Mouse (Mus musculus) left cerebral cortex, adult 6 months (tissue): ENCODE data around the gene Klhdc8b. TPM values are rescaled to one million over a fixed set of nuclear protein-coding genes. Genes with fewer than 3 reads are reported as not detected.

Experiments
- long read RNA-seq, 2 experiments: library from polyadenylated mRNA; unstranded; transcript quantifications; one replicate each; pipeline ENCODE4 v2.0.0; 2019 to 2020
- polyA plus RNA-seq: library from polyadenylated mRNA; unstranded; fragments of <200 nt; fragmentation: Nextera tagmentation; gene quantifications from 2 replicates; pipeline ENCODE4 v1.2.3, GENCODE M21; 2021

Gene Klhdc8b
- polyA plus RNA-seq, result 17.6 and 22.8 TPM in 2 replicates
- long read RNA-seq, experiment 1, transcript Klhdc8b-201 (6 exons, 1,897 nt), result major isoform, 83 of 102 reads
- long read RNA-seq, experiment 1, partial matches to known transcripts, result 9 of 102 reads
- long read RNA-seq, experiment 1, other reads (novel, unspliced or antisense), result 9 of 102 reads
- long read RNA-seq, experiment 2, transcript Klhdc8b-201 (6 exons, 1,897 nt), result major isoform, 11 of 15 reads
- long read RNA-seq, experiment 2, partial matches to known transcripts, result 4 of 15 reads
- long read RNA-seq, experiment 2, other reads (novel, unspliced or antisense), result 0 of 15 reads

DNA sequence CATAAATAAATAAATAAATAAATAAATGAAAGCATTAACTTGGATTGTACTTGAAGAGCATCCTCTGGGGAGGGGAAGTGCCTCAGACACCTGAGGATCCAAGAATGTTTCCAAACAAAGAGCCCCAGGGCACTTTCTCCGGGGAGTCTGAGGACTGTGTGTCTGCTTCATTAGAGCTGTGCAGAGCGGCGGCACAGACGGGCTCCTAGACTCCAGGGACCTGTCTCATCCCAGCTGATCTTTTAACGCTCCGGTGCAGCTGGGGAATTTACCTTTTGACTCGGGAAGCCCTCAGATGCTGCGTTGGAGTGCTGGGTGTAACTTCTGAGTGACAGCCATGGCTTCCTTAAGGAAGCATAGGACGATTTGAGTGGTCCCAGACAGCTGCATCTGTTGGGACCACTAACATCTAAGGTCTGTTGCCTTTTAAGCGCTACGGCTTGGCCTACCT lies at the start of gene Klhdc8b:
Gene Klhdc8b (minus strand): TSS at position 401 of the 451 bp plus-strand sequence.

GRCm38 (mm10) chr9:108507619-108508434 lies 46.4 kb upstream of the Klhdc8b start, which contains the start of gene Qars:
Gene Qars, plus strand, starts transcription at chr9:108507706.

GRCm38 (mm10) chr9:108490559-108491285 lies 29.3 kb upstream of the Klhdc8b start, which contains the start of gene Usp19:
Gene Usp19, plus strand, starts transcription at chr9:108490602.

DNA sequence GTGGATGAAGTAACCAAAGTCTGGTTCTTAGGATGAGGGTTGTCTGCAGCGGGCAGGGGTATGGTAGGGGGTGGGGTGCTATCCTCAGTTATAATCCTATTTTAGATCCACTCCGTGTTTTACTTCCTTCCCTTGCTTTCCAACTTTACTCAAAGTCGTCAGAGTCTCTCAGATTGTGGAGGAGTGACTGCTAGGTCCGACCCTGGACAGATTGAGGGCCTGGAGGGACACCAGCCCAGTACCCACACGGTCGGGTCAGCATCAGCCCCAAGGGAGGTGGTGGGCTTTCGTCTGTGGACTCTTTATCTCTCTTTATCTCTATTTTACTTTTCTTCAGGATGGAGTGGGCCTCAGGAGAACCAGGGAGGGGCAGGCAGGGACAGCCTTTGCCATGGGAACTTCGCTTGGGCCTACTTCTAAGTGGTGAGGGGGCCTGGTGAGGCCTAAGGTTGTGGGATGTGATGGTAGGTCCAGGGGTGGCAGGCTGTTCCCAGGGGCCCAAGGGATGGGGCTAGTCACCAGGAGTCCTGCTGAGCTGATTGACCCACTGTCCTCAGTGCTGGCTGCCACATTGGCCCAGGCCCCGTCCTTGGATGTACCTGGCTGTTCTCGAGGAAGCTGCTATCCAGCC lies 18.5 kb upstream of the Klhdc8b start, which contains the start of gene Lamb2:
Gene Lamb2 (plus strand): TSS at position 16 of the 631 bp plus-strand sequence.

GRCm38 (mm10) chr9:108460319-108461178 lies 832 bp downstream of the Klhdc8b start, which contains the start of gene Ccdc71:
Gene Ccdc71, plus strand, starts transcription at chr9:108460527.

DNA sequence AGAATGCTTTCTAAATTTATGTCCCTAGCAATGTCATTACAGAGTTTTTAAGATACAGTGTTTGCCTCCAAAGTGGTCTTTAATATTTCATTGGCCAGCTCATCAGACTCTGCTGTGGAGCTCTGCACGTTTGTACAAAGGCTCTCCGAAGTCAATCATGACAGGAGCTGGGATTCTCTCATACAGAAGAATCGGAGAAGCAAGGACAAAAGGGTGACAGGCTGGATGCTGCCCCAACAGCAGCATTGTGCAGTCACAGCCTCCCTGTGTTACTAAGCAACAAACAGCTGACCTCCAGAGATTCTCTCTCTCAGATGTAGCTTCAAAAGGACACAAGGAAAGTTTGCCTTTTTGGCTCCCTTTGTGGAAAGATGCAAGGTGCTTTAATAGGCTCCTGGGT lies 25.2 kb downstream of the Klhdc8b start, which contains the start of gene BC048562:
Gene BC048562 (plus strand): TSS at position 301 of the 400 bp plus-strand sequence.

DNA sequence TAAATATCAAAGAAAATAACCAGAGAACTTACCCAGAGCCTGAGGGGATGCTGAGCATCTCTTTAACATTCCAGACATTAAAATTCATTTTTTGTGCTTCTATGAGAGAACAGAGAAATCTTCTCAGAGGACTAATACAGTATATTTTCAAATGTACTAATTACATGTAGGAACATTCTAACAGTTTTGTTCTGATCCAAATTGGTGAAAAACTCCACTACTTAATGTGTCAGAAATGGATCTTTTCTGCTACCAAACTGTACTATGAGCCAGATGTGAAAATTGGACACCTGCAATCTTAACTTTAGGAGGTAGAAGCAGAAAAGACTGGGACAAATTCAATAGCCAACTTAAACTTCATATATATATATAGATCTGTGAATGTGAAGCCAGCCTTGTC lies 33.0 kb downstream of the Klhdc8b start, which contains the start of gene Ccdc36:
Gene Ccdc36 (minus strand): TSS at position 101 of the 400 bp plus-strand sequence.

Other genes with a start within 250 kb of the Klhdc8b start
- 29.7 and 39.5 TPM in 2 replicates for gene Dag1, start 197.6 kb downstream of the Klhdc8b start, polyA plus RNA-seq
- gene Nicn1, start 171.2 kb downstream of the Klhdc8b start, polyA plus RNA-seq, result 108 and 150 TPM in 2 replicates
- gene Amt, start 164.7 kb downstream of the Klhdc8b start, polyA plus RNA-seq, result 40.1 and 51.1 TPM in 2 replicates
- 152 and 166 TPM in 2 replicates for gene Rhoa, start 155.5 kb downstream of the Klhdc8b start, polyA plus RNA-seq
- gene Tcta, start 155.4 kb downstream of the Klhdc8b start, polyA plus RNA-seq, result 48.4 and 51.8 TPM in 2 replicates
- gene Gpx1, start 122.7 kb downstream of the Klhdc8b start, polyA plus RNA-seq, result 175 and 176 TPM in 2 replicates
- gene Usp4, start 113.7 kb downstream of the Klhdc8b start, polyA plus RNA-seq, result 37.5 and 44.5 TPM in 2 replicates
- 0.23 and 0.31 TPM in 2 replicates for gene 1700102P08Rik, start 68.8 kb downstream of the Klhdc8b start, polyA plus RNA-seq
- gene Ccdc36, start 33.1 kb downstream of the Klhdc8b start, polyA plus RNA-seq, result 0.20 TPM in 2 replicates
- not detected in 2 replicates for gene BC048562, start 25.1 kb downstream of the Klhdc8b start, polyA plus RNA-seq
- gene Ccdc71, start 1.1 kb downstream of the Klhdc8b start, polyA plus RNA-seq, result 20.5 and 20.9 TPM in 2 replicates
- gene Lamb2, start 18.2 kb upstream of the Klhdc8b start, polyA plus RNA-seq, result 3.7 and 4.3 TPM in 2 replicates
- 12.0 and 22.8 TPM in 2 replicates for gene Usp19, start 29.0 kb upstream of the Klhdc8b start, polyA plus RNA-seq
- gene Qars, start 46.1 kb upstream of the Klhdc8b start, polyA plus RNA-seq, result 48.3 and 58.7 TPM in 2 replicates
- gene Qrich1, start 55.2 kb upstream of the Klhdc8b start, polyA plus RNA-seq, result 60.6 and 69.0 TPM in 2 replicates
- gene Impdh2, start 98.7 kb upstream of the Klhdc8b start, polyA plus RNA-seq, result 54.1 and 56.5 TPM in 2 replicates
- 130 and 156 TPM in 2 replicates for gene Ndufaf3, start 105.9 kb upstream of the Klhdc8b start, polyA plus RNA-seq
- gene Dalrd3, start 108.3 kb upstream of the Klhdc8b start, polyA plus RNA-seq, result 79.3 and 89.5 TPM in 2 replicates
- 34.9 and 43.3 TPM in 2 replicates for gene Wdr6, start 117.2 kb upstream of the Klhdc8b start, polyA plus RNA-seq
- 125 and 139 TPM in 2 replicates for gene P4htm, start 136.1 kb upstream of the Klhdc8b start, polyA plus RNA-seq
- gene Arih2, start 187.8 kb upstream of the Klhdc8b start, polyA plus RNA-seq, result 16.5 and 22.1 TPM in 2 replicates
- 8.5 and 11.6 TPM in 2 replicates for gene Slc25a20, start 200.5 kb upstream of the Klhdc8b start, polyA plus RNA-seq
- gene Prkar2a, start 227.7 kb upstream of the Klhdc8b start, polyA plus RNA-seq, result 7.0 and 16.0 TPM in 2 replicates